Mouse (Mus musculus) intestine, embryonic 14.5 days (tissue): ENCODE data around the gene Ltbp4. TPM values are rescaled to one million over a fixed set of nuclear protein-coding genes. Genes with fewer than 3 reads are reported as not detected.

ENCODE experiments used
- ATAC-seq: fragments of 200-750 bp; cut with Nextera tagmentation; replicated peaks from 2 replicates; pipeline ENCODE4 v1.8.0; 2017; ENCODE audit warnings: low read depth, moderate number of reproducible peaks, moderate TSS enrichment, moderate library complexity; ENCODE audit not compliant: low FRiP score, low TSS enrichment
- DNase-seq: peaks from one replicate; pipeline ENCODE4 v3.0.0-alpha.2; 2018; ENCODE audit warnings: low spot score
- H3K27ac ChIP-seq: fragments of 300-500 bp; sonication (generic); 2 replicates; pipeline ENCODE4 v1.5.1; 2014; ENCODE audit warnings: low read depth, mild to moderate bottlenecking, control low read depth
- H3K27me3 ChIP-seq: fragments of 300-500 bp; sonication (generic); replicated peaks from 2 replicates; pipeline ENCODE4 v1.6.1; 2014; ENCODE audit warnings: low read length, control low read depth; ENCODE audit not compliant: control insufficient read depth, insufficient read depth
- H3K36me3 ChIP-seq: fragments of 300-500 bp; sonication (generic); 2 replicates; pipeline ENCODE4 v1.6.1; 2014; ENCODE audit warnings: low read length, control low read depth; ENCODE audit not compliant: control insufficient read depth, insufficient read depth
- H3K4me1 ChIP-seq: fragments of 300-500 bp; sonication (generic); replicated peaks from 2 replicates; pipeline ENCODE4 v1.6.1; 2014; ENCODE audit warnings: low read length, control low read depth, mixed read lengths; ENCODE audit not compliant: control insufficient read depth, insufficient read depth
- H3K4me2 ChIP-seq: fragments of 300-500 bp; sonication (generic); 2 replicates; pipeline ENCODE4 v1.6.1; 2014; ENCODE audit warnings: low read length
- H3K4me3 ChIP-seq: fragments of 300-500 bp; sonication (generic); 2 replicates; pipeline ENCODE4 v1.5.1; 2014; ENCODE audit warnings: low read depth, low read length, control low read depth, mixed read lengths
- H3K9ac ChIP-seq: fragments of 300-500 bp; sonication (generic); 2 replicates; pipeline ENCODE4 v1.6.1; 2014; ENCODE audit warnings: mild to moderate bottlenecking, low read length
- H3K9me3 ChIP-seq: fragments of 300-500 bp; sonication (generic); 2 replicates; pipeline ENCODE4 v1.6.1; 2016; ENCODE audit warnings: low read length, control low read depth; ENCODE audit not compliant: control insufficient read depth
- WGBS: fragments of 180-500 bp; shearing (Covaris S2); extraction: QIAGEN DNeasy Blood & Tissue Kit; methylation state at CpG from one replicate; pipeline ENCODE4 v1.1.7; 2014; 5-methylcytosine and 5-hydroxymethylcytosine counted together
- polyA plus RNA-seq: library from polyadenylated mRNA; unstranded; fragments of >200 nt; fragmentation: Nextera tagmentation; extraction: Ambion mirVana; gene quantifications from 2 replicates; pipeline ENCODE4 v1.2.1, GENCODE M21; 2014

The Ltbp4 gene
- polyA plus RNA-seq, 1 experiment from 2014 or later = 110 TPM

DNA sequence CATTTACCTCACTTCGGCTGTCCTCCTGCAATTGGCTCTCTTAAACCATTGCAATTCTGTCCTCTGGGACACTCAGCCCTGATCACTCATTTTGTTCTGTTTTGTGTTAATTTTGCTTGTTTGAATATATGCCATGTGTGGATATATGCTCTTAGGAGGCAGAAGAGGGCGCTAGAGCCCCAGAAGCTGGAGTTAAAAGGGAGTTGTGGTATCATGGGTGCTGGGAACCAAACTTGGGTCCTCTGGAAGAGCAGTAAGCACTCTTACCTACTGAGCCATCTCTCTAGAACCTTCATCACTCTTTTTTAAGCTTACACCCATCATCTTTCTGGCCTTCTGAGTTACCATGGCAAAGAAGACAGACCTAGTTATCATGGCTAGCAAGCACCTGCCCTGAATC, 21.7 kb upstream of the Ltbp4 start:
- H3K27me3 ChIP-seq = peaks cover 11% of the 10 kb centered on the region
- peaks cover 19% of the 10 kb centered on the region for H3K4me1 ChIP-seq
- H3K27ac ChIP-seq = no peak overlapping the region
- H3K9ac ChIP-seq = no peak overlapping the region
- H3K4me3 ChIP-seq = no peak overlapping the region
- no peaks in the 10 kb centered on the region for H3K9me3 ChIP-seq
- no peak for DNase-seq
- no peak overlapping the region for H3K4me2 ChIP-seq
- 72% methylated on average over 2 of the region's 2 CpGs for whole genome bisulfite sequencing
- ATAC-seq = no peak
- no peaks in the 10 kb centered on the region for H3K36me3 ChIP-seq

GRCm38 (mm10) chr7:27357595-27357978, 20.1 kb upstream of the Ltbp4 start:
- ATAC-seq (no peak), DNase-seq (no peak)
- 14% methylated on average over 3 of the region's 3 CpGs for WGBS
- peak overlapping the region; percentile 90 for H3K27ac ChIP-seq
- peaks cover 19% of the 10 kb centered on the region for H3K4me1 ChIP-seq
- no peaks in the 10 kb centered on the region for H3K27me3 ChIP-seq
- no peak overlapping the region; the same call in 1 of the 2 replicates for H3K9ac ChIP-seq
- peak overlapping the region; percentile 80 for H3K4me2 ChIP-seq
- H3K36me3 ChIP-seq = no peaks in the 10 kb centered on the region
- H3K4me3 ChIP-seq = peak overlapping the region; percentile 72
- H3K9me3 ChIP-seq = no peaks in the 10 kb centered on the region

DNA sequence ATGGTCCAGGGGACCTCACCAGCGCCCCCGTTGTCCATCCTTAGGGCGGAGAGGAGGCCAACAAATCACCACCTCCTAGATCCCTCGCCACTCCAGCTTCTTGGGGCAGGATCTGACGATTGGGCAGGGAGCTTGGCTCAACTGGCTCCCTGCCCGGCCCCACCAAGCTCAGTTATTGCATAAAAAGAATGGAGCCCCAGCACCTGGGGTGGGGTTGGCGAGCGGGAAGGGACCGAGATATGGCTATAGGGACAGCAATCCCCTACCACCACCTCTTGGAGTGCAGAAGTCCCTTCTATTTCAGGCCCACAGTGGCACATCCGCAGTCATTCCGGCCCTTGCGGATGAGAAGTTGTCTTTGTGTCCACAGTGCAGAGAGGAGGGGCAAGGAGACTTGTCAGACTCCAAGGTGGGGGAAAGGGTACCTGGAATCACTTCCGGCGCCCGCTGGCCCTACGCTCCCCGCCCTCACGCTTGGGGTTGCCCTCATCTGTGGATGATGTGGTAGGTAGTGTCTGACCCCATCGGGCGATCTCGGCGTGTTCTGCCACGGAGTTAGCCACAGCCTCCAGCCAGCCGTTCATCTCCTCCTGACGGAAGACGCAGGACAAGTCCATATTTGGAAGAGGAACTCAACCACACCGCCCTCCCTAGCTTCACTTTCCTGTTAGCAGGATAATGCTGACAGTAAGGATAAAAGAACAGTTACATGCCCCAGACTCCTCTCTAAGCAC, 19.5 kb upstream of the Ltbp4 start, which contains the start of gene Gm20479:
Gm20479 (minus strand) TSS at position 559 of the 734 bp plus-strand sequence.
- WGBS = 2% methylated on average over 27 of the region's 27 CpGs
- H3K9ac ChIP-seq = peak within 1 kb of the TSS; percentile 53
- peak within 1 kb of the TSS; percentile 72 for H3K4me3 ChIP-seq
- peak; percentile 74 for DNase-seq
- no peaks in the 10 kb centered on the region for H3K36me3 ChIP-seq
- H3K4me1 ChIP-seq = peaks cover 19% of the 10 kb centered on the region
- no peaks in the 10 kb centered on the region for H3K27me3 ChIP-seq
- no peaks in the 10 kb centered on the region for H3K9me3 ChIP-seq
- peak within 1 kb of the TSS; percentile 80 for H3K4me2 ChIP-seq
- no peak for ATAC-seq
- peak within 1 kb of the TSS; percentile 90 for H3K27ac ChIP-seq

DNA sequence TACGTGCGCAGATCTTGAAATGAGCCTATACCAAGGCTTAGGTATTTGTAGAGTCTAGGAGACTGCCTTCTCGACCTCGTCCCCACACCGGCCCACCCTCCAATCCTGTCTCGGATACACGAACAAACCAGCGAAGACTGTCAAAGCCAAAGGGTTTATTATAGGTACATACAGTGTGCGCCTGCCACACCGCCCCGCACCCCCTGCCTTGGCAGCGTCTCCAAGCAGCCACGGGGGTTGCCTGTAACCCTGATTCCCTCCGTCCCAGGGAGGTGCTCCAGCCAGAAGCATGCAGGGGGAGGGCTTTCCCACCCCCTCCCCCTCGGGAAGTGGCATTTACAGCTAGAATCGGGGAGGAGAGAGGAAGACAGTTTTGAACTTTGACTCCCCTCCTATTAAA, 18.8 kb upstream of the Ltbp4 start:
- ATAC-seq = peak; percentile 37
- Histone ChIP-seq H3K4me3 (peak overlapping the region; percentile 72), H3K9ac (peak overlapping the region; percentile 53), H3K27me3 (no peaks in the 10 kb centered on the region), H3K36me3 (0 out of 2 replicates have a peak, but pooled peaks cover 3% of the 10 kb centered on the region), H3K9me3 (no peaks in the 10 kb centered on the region), H3K4me1 (peaks cover 19% of the 10 kb centered on the region), H3K27ac (peak overlapping the region; percentile 90), H3K4me2 (peak overlapping the region; percentile 80)
- peak; percentile 76 for DNase-seq
- under 1% methylated on average over 16 of the region's 16 CpGs for WGBS

DNA sequence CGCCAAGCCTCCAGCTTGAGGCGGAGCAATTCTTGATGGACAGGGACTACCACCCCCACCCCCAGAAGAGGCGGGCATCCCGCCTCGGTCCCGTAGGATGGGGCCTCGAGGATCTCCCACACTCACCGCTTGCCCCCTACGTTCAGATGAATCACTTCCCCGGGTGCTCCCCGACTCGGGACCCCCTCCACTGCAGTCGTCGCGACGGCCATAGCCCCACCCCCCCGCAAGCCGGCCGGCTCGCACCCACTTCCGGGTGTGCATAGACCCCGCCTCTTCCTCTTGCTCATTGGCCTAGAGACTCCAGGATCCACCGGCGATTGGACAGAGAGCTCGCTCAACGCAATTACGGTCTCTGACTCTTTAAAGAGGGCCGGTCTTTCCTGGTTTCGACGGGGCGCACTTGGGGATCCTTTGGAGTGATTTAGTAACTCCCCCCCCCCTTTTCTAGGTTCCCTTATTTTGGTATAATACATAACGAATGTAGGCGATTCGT, 18.3 kb upstream of the Ltbp4 start, which contains the start of gene Shkbp1:
Shkbp1 (minus strand) TSS at position 275 of the 496 bp plus-strand sequence.
- peak within 1 kb of the TSS; percentile 72 for H3K4me3 ChIP-seq
- WGBS = under 1% methylated on average over 34 of the region's 34 CpGs
- DNase-seq = peak; percentile 92
- peaks cover 19% of the 10 kb centered on the region for H3K4me1 ChIP-seq
- H3K36me3 ChIP-seq = peaks cover 3% of the 10 kb centered on the region; the same call in 1 of the 2 replicates
- no peaks in the 10 kb centered on the region for H3K9me3 ChIP-seq
- peak; percentile 91 for ATAC-seq
- peak within 1 kb of the TSS; percentile 53 for H3K9ac ChIP-seq
- no peaks in the 10 kb centered on the region for H3K27me3 ChIP-seq
- H3K27ac ChIP-seq = peak within 1 kb of the TSS; percentile 90
- peak within 1 kb of the TSS; percentile 80 for H3K4me2 ChIP-seq

GRCm38 (mm10) chr7:27355261-27355660, 17.8 kb upstream of the Ltbp4 start:
- H3K9me3 ChIP-seq = no peaks in the 10 kb centered on the region
- ATAC-seq (no peak), DNase-seq (no peak)
- H3K4me1 ChIP-seq = peaks cover 19% of the 10 kb centered on the region
- 7% methylated on average over 14 of the region's 14 CpGs for WGBS
- H3K36me3 ChIP-seq = peaks cover 9% of the 10 kb centered on the region
- peak overlapping the region; percentile 90; the same call in 1 of the 2 replicates for H3K27ac ChIP-seq
- H3K27me3 ChIP-seq = no peaks in the 10 kb centered on the region
- peak overlapping the region; percentile 80 for H3K4me2 ChIP-seq
- H3K4me3 ChIP-seq = peak overlapping the region; percentile 72
- H3K9ac ChIP-seq = peak overlapping the region; percentile 53

GRCm38 (mm10) chr7:27354783-27355182, 17.3 kb upstream of the Ltbp4 start:
- Histone ChIP-seq H3K36me3 (peaks cover 11% of the 10 kb centered on the region), H3K4me1 (peaks cover 19% of the 10 kb centered on the region), H3K4me2 (peak overlapping the region; percentile 80), H3K9me3 (no peaks in the 10 kb centered on the region), H3K9ac (no peak overlapping the region), H3K4me3 (peak overlapping the region; percentile 72), H3K27ac (no peak overlapping the region), H3K27me3 (no peaks in the 10 kb centered on the region)
- DNase-seq (no peak), ATAC-seq (no peak)
- WGBS = 42% methylated on average over 4 of the region's 4 CpGs

- Histone ChIP-seq H3K36me3 (peaks cover 14% of the 10 kb centered on the region), H3K4me1 (peaks cover 19% of the 10 kb centered on the region), H3K4me3 (no peak overlapping the region), H3K27me3 (no peaks in the 10 kb centered on the region), H3K27ac (no peak overlapping the region), H3K9me3 (no peaks in the 10 kb centered on the region), H3K4me2 (peak overlapping the region; percentile 80), H3K9ac (no peak overlapping the region)
- ATAC-seq = no peak
- 25% methylated on average over 6 of the region's 6 CpGs for WGBS
- peak; percentile 54 for DNase-seq
Measured at GRCm38 (mm10) chr7:27354144-27354543, 16.7 kb upstream of the Ltbp4 start.
